Mouse (Mus musculus) thymus, adult 2 months (tissue): ENCODE results near the gene Serinc4.

Source experiments
- CTCF ChIP-seq: fragments of 200-500 bp; IDR thresholded peaks from 2 replicates; pipeline ENCODE4 v1.5.1; 2012; ENCODE audit warnings: mild to moderate bottlenecking, control low read depth, low read length, moderate library complexity, borderline replicate concordance; ENCODE audit not compliant: control insufficient read depth, poor library complexity, insufficient read depth; ENCODE audit errors: extremely low read depth
- POLR2A ChIP-seq: fragments of 200-500 bp; IDR thresholded peaks from 2 replicates; pipeline ENCODE4 v1.6.1; 2012; ENCODE audit warnings: mild to moderate bottlenecking, low read length, control low read depth, moderate library complexity; ENCODE audit not compliant: control insufficient read depth, poor library complexity, insufficient read depth; ENCODE audit errors: extremely low read depth

- TF ChIP-seq CTCF (no peak), POLR2A (no peak)
Observed at GRCm38 (mm10) chr2:121474180-121474535, 17.6 kb upstream of the Serinc4 start.
